11 mouse cellular contexts compared by ENCODE assay signal in genomic region chr10:62883933-62884372, GRCm38 (mm10). TPM values are rescaled to one million over a fixed set of nuclear protein-coding genes. Genes with fewer than 3 reads are reported as not detected.
A peak's percentile ranks its signal among the peaks of the same experiment; 100 is the strongest.
DNase-seq lines count a peak whose midpoint lies in the region; ATAC-seq and TF ChIP-seq lines count a peak whose summit lies in the region.
"Had no signal": no experiment of that assay in that cellular context is flagged by ENCODE, and none has a peak within 500 bp of the region (broad histone marks: within the 10 kb centered on the region; RNA-seq: fewer than 3 reads in every experiment).

No protein-coding gene starts in this region.

- H3K27me3 ChIP-seq in heart, embryonic 12.5 days (replicated peaks), result no peaks in the 10 kb centered on the region
- H3K27me3 ChIP-seq in lung, postnatal 0 days (replicated peaks; ENCODE audit: insufficient read depth, low read length), result no peaks in the 10 kb centered on the region
- H3K27me3 ChIP-seq in embryonic facial prominence, embryonic 10.5 days (replicated peaks; ENCODE audit: low read depth, poor library complexity, severe bottlenecking), result peaks cover 14% of the 10 kb centered on the region; the same call in 1 of the 2 replicates
- H3K27me3 ChIP-seq in midbrain, embryonic 15.5 days (replicated peaks), result peaks cover 4% of the 10 kb centered on the region

- H3K4me1 ChIP-seq in heart, embryonic 12.5 days (replicated peaks), result peaks cover 8% of the 10 kb centered on the region
- peaks cover 4% of the 10 kb centered on the region; the same call in 1 of the 2 replicates for H3K4me1 ChIP-seq in lung, postnatal 0 days (ENCODE audit: insufficient read depth, low read depth, low read length)
- H3K4me1 ChIP-seq in embryonic facial prominence, embryonic 10.5 days, result peaks cover 24% of the 10 kb centered on the region
- peaks cover 22% of the 10 kb centered on the region for H3K4me1 ChIP-seq in midbrain, embryonic 15.5 days

- H3K9me3 ChIP-seq in heart, embryonic 12.5 days (replicated peaks), result no peaks in the 10 kb centered on the region
- H3K9me3 ChIP-seq in lung, postnatal 0 days (ENCODE audit: low read length), result no peaks in the 10 kb centered on the region
- H3K9me3 ChIP-seq in embryonic facial prominence, embryonic 10.5 days, result no peaks in the 10 kb centered on the region
- H3K9me3 ChIP-seq in midbrain, embryonic 15.5 days, result no peaks in the 10 kb centered on the region
- H3K9me3 ChIP-seq: G1E; liver, embryonic 13.5 days had no signal

- 11% methylated on average over 9 of the region's 9 CpGs for WGBS in heart, embryonic 12.5 days
- 22% methylated on average over 9 of the region's 9 CpGs for WGBS in lung, postnatal 0 days
- 7% methylated on average over 9 of the region's 9 CpGs for WGBS in embryonic facial prominence, embryonic 10.5 days
- 5% methylated on average over 9 of the region's 9 CpGs for WGBS in midbrain, embryonic 15.5 days

- no peak for TF ChIP-seq EP300 in lung, postnatal 0 days (IDR thresholded peaks at IDR 0.05)

- H3K4me3 ChIP-seq in heart, embryonic 12.5 days, result no peak overlapping the region
- H3K4me3 ChIP-seq in lung, postnatal 0 days (ENCODE audit: low read depth, low read length), result no peak overlapping the region
- peak overlapping the region; percentile 25; the same call in 1 of the 2 replicates for H3K4me3 ChIP-seq in embryonic facial prominence, embryonic 10.5 days
- no peak overlapping the region for H3K4me3 ChIP-seq in midbrain, embryonic 15.5 days
- H3K4me3 ChIP-seq: liver, embryonic 13.5 days had no signal

- ATAC-seq in heart, embryonic 12.5 days (ENCODE audit: insufficient number of reproducible peaks, low FRiP score), result no peak
- ATAC-seq in lung, postnatal 0 days, result no peak
- no peak for ATAC-seq in midbrain, embryonic 15.5 days (replicated peaks)

- H3K9ac ChIP-seq in heart, embryonic 12.5 days, result no peak overlapping the region
- no peak overlapping the region for H3K9ac ChIP-seq in lung, postnatal 0 days (replicated peaks; ENCODE audit: low read depth)
- H3K9ac ChIP-seq in midbrain, embryonic 15.5 days, result no peak overlapping the region
- H3K9ac ChIP-seq: liver, embryonic 13.5 days had no signal

- DNase-seq in heart, adult 8-10 months (ENCODE audit: low spot score), result no peak
- peak; percentile 48 for DNase-seq in lung, postnatal 0 days (ENCODE audit: low spot score)
- no peak for DNase-seq in lung, adult 18-20 months
- peak; percentile 40 for DNase-seq in embryonic facial prominence, embryonic 10.5 days (ENCODE audit: low spot score)
- DNase-seq in ovary, postnatal 10 days (ENCODE audit: low spot score), result no peak
- no peak for DNase-seq in right cerebral cortex, postnatal 14 days
- DNase-seq: heart, postnatal 4 days; liver, embryonic 13.5 days had no signal

- TF ChIP-seq CTCF in lung, postnatal 0 days (IDR thresholded peaks at IDR 0.05), result peak; percentile 40

- H3K36me3 ChIP-seq in heart, embryonic 12.5 days, result peaks cover 7% of the 10 kb centered on the region
- no peaks in the 10 kb centered on the region for H3K36me3 ChIP-seq in lung, postnatal 0 days (ENCODE audit: insufficient read depth, low read length)
- H3K36me3 ChIP-seq in embryonic facial prominence, embryonic 10.5 days (replicated peaks), result peaks cover 10% of the 10 kb centered on the region
- 0 out of 2 replicates have a peak, but pooled peaks cover 3% of the 10 kb centered on the region for H3K36me3 ChIP-seq in midbrain, embryonic 15.5 days (replicated peaks)
- H3K36me3 ChIP-seq: G1E; liver, embryonic 13.5 days had no signal

- no peak overlapping the region for H3K27ac ChIP-seq in heart, embryonic 12.5 days (ENCODE audit: poor library complexity, severe bottlenecking)
- no peak overlapping the region for H3K27ac ChIP-seq in lung, postnatal 0 days (ENCODE audit: low read length)
- H3K27ac ChIP-seq in embryonic facial prominence, embryonic 10.5 days (replicated peaks), result no peak overlapping the region
- H3K27ac ChIP-seq in midbrain, embryonic 15.5 days, result no peak overlapping the region
- H3K27ac ChIP-seq: liver, embryonic 13.5 days had no signal

- peak overlapping the region; percentile 50 for H3K4me2 ChIP-seq in heart, embryonic 12.5 days
- no peak overlapping the region for H3K4me2 ChIP-seq in lung, postnatal 0 days (replicated peaks; ENCODE audit: low read depth, low read length)
- H3K4me2 ChIP-seq in midbrain, embryonic 15.5 days, result peak overlapping the region; percentile 26; the same call in 1 of the 2 replicates
- H3K4me2 ChIP-seq: liver, embryonic 13.5 days had no signal

RNA-seq across cellular contexts. Expression of gene Tet1, which starts 24.8 kb away (rescaled TPM):
- 28.7 and 35.4 TPM in 2 replicates for polyA plus RNA-seq in heart, embryonic 12.5 days (2016; fragmentation: Nextera tagmentation; extraction: Ambion mirVana)
- total RNA-seq in heart, adult 8-10 months (2022), result 1 to 10 TPM; 4.2 to 8.8 (median 6.8) TPM
- polyA plus RNA-seq in lung, postnatal 0 days (2015; fragmentation: Nextera tagmentation; extraction: Ambion mirVana), result 5.2 and 7.0 TPM in 2 replicates
- polyA plus RNA-seq in embryonic facial prominence, embryonic 10.5 days (2016; fragmentation: Nextera tagmentation; extraction: Ambion mirVana), result 28.9 and 34.5 TPM in 2 replicates
- polyA plus RNA-seq in midbrain, embryonic 15.5 days (2015; fragmentation: Nextera tagmentation; extraction: Ambion mirVana), result 41.8 and 43.0 TPM in 2 replicates
- polyA plus RNA-seq: G1E had no signal

RNA-seq across cellular contexts. Expression of gene Slc25a16, which starts 36.5 kb away (rescaled TPM):
- polyA plus RNA-seq in heart, embryonic 12.5 days (2016; fragmentation: Nextera tagmentation; extraction: Ambion mirVana), result 13.1 and 13.3 TPM in 2 replicates
- 10 to 100 TPM; 23.4 to 29.5 (median 23.9) TPM for total RNA-seq in heart, adult 8-10 months (2022)
- 20.3 and 24.0 TPM in 2 replicates for polyA plus RNA-seq in lung, postnatal 0 days (2015; fragmentation: Nextera tagmentation; extraction: Ambion mirVana)
- polyA plus RNA-seq in embryonic facial prominence, embryonic 10.5 days (2016; fragmentation: Nextera tagmentation; extraction: Ambion mirVana), result 8.1 and 9.4 TPM in 2 replicates
- polyA plus RNA-seq in midbrain, embryonic 15.5 days (2015; fragmentation: Nextera tagmentation; extraction: Ambion mirVana), result 13.9 and 14.3 TPM in 2 replicates

Comparison
In these comparisons a context has a peak if more than half of its experiments do, and no peak if none do; other contexts are left out.
1. DNase-seq: peak in lung, postnatal 0 days (single experiment) and embryonic facial prominence, embryonic 10.5 days (single experiment); none in heart, adult 8-10 months (single experiment), lung, adult 18-20 months (0 of 2), ovary, postnatal 10 days (single experiment) and right cerebral cortex, postnatal 14 days (single experiment).